Mouse (Mus musculus): Measurements from ENCODE around the gene Mrpl1. TPM values are rescaled to one million over a fixed set of nuclear protein-coding genes. Genes with fewer than 3 reads are reported as not detected.
A peak's percentile ranks its signal among the peaks of the same experiment; 100 is the strongest.

Mrpl1 gene
- polyA plus RNA-seq, 1 experiment from 2014 or later: 17.5 TPM

DNA sequence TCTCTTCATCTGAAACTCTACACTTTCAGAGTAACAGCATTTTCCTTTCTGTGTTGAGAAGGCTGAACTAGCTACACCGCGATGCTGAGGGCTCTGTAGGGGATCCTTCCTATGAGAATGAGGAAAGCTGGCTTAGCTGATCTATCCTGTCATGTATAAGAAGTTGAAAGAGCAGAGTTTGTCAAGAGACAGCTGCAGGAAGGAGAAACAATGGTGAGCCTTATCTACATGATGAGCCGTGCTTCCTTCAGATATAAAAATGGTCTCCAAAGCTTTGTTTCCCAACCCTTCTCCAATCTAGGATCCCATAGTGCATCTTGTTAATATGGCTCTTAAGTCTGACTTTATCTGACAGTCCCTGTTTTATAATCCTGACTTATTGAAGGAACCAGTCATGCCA is 38.9 kb upstream of the Mrpl1 start:
- Histone ChIP-seq H3K36me3 (ENCODE audit: control insufficient read depth, insufficient read depth, low read length) (no peaks in the 10 kb centered on the region), H3K9ac (replicated peaks; ENCODE audit: low read length) (no peak overlapping the region), H3K4me3 (replicated peaks; ENCODE audit: low read depth, low read length) (no peak overlapping the region), H3K4me2 (ENCODE audit: low read length) (no peak overlapping the region), H3K27me3 (ENCODE audit: control insufficient read depth, insufficient read depth, low read length) (no peaks in the 10 kb centered on the region), H3K9me3 (ENCODE audit: control insufficient read depth, low read length) (no peaks in the 10 kb centered on the region), H3K4me1 (ENCODE audit: control insufficient read depth, insufficient read depth, low read length) (no peaks in the 10 kb centered on the region), H3K27ac (replicated peaks; ENCODE audit: low read depth, low read length) (no peak overlapping the region)
- ATAC-seq (ENCODE audit: low FRiP score, low TSS enrichment): no peak
- no peak for DNase-seq
- WGBS: 75% methylated on average over 3 of the region's 3 CpGs

DNA sequence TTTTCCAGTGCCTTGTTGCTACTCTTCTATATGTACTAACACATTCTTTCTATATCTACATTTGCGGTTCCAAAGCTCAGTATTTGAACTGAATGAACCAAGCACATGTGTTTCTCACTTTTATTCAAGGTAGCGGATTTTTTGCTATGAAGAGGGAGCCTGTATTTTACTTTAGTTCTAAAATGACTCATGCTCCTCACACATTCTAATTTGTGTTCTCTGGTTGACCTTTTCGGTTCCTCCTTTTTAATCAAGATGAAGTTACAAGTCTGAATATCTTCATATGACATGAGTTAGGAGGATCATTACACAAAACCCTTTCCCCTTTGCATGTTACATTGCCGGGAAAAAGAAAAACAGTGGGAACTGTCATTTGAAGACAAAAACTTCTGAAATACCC is 37.5 kb upstream of the Mrpl1 start:
- Histone ChIP-seq H3K27ac (replicated peaks; ENCODE audit: low read depth, low read length) (no peak overlapping the region), H3K9me3 (ENCODE audit: control insufficient read depth, low read length) (no peaks in the 10 kb centered on the region), H3K4me2 (ENCODE audit: low read length) (no peak overlapping the region), H3K9ac (replicated peaks; ENCODE audit: low read length) (no peak overlapping the region), H3K27me3 (ENCODE audit: control insufficient read depth, insufficient read depth, low read length) (no peaks in the 10 kb centered on the region), H3K4me1 (ENCODE audit: control insufficient read depth, insufficient read depth, low read length) (no peaks in the 10 kb centered on the region), H3K36me3 (ENCODE audit: control insufficient read depth, insufficient read depth, low read length) (no peaks in the 10 kb centered on the region), H3K4me3 (replicated peaks; ENCODE audit: low read depth, low read length) (no peak overlapping the region)
- ATAC-seq (ENCODE audit: low FRiP score, low TSS enrichment): no peak
- 95% methylated on average over 4 of the region's 4 CpGs for WGBS
- DNase-seq: no peak

DNA sequence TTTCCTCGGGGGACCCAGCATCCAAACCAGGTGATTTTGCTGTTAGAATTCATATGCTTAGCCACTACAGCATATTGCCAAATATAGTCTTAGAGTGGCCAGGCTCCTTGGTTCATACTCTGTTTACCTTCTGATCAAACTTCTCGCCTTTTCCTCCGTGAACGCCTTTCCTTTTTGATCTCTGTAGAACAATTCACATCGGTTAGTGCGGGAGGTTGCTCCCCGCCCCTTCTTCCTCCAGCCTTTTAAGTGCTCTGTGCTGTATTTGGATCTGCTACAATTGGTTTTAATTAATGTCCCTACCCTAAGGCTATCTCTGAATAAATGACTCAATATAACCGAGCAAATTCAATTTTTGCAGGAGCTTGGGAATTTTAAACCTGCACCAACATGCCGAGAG is 33.2 kb upstream of the Mrpl1 start:
- no peaks in the 10 kb centered on the region for H3K4me1 ChIP-seq (ENCODE audit: control insufficient read depth, insufficient read depth, low read length)
- DNase-seq (peak; percentile 13), ATAC-seq (ENCODE audit: low FRiP score, low TSS enrichment) (no peak)
- no peaks in the 10 kb centered on the region for H3K27me3 ChIP-seq (ENCODE audit: control insufficient read depth, insufficient read depth, low read length)
- WGBS: 64% methylated on average over 9 of the region's 9 CpGs
- H3K9ac ChIP-seq (replicated peaks; ENCODE audit: low read length): no peak overlapping the region
- no peaks in the 10 kb centered on the region for H3K36me3 ChIP-seq (ENCODE audit: control insufficient read depth, insufficient read depth, low read length)
- H3K4me2 ChIP-seq (ENCODE audit: low read length): no peak overlapping the region
- H3K4me3 ChIP-seq (replicated peaks; ENCODE audit: low read depth, low read length): no peak overlapping the region
- no peak overlapping the region for H3K27ac ChIP-seq (replicated peaks; ENCODE audit: low read depth, low read length)
- no peaks in the 10 kb centered on the region for H3K9me3 ChIP-seq (ENCODE audit: control insufficient read depth, low read length)

DNA sequence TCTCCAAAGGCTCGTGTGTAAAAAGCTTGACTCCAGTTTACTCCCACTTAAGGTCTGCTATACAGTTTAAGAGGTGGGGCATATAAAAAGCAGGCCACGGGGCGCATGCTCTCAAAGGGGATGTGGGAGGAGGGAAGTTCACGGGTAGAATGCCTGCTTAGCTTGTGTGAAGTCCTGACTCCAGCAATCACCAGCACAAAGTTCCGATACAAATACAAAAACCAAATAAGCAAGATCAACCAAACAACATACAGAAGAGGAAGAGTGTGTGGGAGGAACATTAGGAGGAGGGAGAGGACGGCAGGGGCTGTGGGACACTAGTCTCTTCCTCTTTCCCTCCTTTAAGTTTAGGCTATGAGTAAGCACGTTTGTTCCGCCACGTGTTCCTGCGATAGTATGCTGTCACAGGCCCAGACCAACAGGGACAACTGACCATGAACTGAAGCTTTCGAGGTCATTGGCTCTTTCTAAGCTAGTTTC is 32.4 kb upstream of the Mrpl1 start:
- ATAC-seq (ENCODE audit: low FRiP score, low TSS enrichment): no peak
- H3K4me1 ChIP-seq (ENCODE audit: control insufficient read depth, insufficient read depth, low read length): no peaks in the 10 kb centered on the region
- H3K27ac ChIP-seq (replicated peaks; ENCODE audit: low read depth, low read length): no peak overlapping the region
- no peak overlapping the region for H3K4me2 ChIP-seq (ENCODE audit: low read length)
- 74% methylated on average over 11 of the region's 11 CpGs for WGBS
- H3K4me3 ChIP-seq (replicated peaks; ENCODE audit: low read depth, low read length): no peak overlapping the region
- H3K27me3 ChIP-seq (ENCODE audit: control insufficient read depth, insufficient read depth, low read length): no peaks in the 10 kb centered on the region
- H3K9ac ChIP-seq (replicated peaks; ENCODE audit: low read length): no peak overlapping the region
- DNase-seq: no peak
- no peaks in the 10 kb centered on the region for H3K9me3 ChIP-seq (ENCODE audit: control insufficient read depth, low read length)
- no peaks in the 10 kb centered on the region for H3K36me3 ChIP-seq (ENCODE audit: control insufficient read depth, insufficient read depth, low read length)

DNA sequence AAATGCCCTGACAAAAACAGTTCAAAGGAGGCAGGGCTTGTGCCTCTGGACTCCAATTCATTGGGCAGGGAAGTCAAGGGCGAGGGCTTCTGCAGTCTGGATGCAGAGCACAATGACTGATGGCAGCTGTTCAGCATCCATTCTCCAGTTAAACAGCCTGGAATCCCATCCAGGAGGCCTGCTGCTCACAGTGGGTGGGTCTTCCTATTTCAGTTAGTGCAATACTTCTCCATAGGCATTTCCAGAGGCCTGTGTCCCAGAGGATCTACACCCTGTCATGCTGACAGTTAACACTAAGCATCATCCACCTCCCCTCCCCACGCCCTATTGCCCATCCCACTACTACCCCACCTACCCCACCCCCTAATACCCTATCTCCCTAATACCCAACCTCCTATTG is 26.1 kb upstream of the Mrpl1 start:
- no peak overlapping the region for H3K4me3 ChIP-seq (replicated peaks; ENCODE audit: low read depth, low read length)
- H3K27ac ChIP-seq (replicated peaks; ENCODE audit: low read depth, low read length): no peak overlapping the region
- H3K36me3 ChIP-seq (ENCODE audit: control insufficient read depth, insufficient read depth, low read length): no peaks in the 10 kb centered on the region
- WGBS: 67% methylated on average over 2 of the region's 2 CpGs
- no peaks in the 10 kb centered on the region for H3K4me1 ChIP-seq (ENCODE audit: control insufficient read depth, insufficient read depth, low read length)
- no peaks in the 10 kb centered on the region for H3K27me3 ChIP-seq (ENCODE audit: control insufficient read depth, insufficient read depth, low read length)
- no peak for DNase-seq
- ATAC-seq (ENCODE audit: low FRiP score, low TSS enrichment): no peak
- no peaks in the 10 kb centered on the region for H3K9me3 ChIP-seq (ENCODE audit: control insufficient read depth, low read length)
- no peak overlapping the region for H3K9ac ChIP-seq (replicated peaks; ENCODE audit: low read length)
- no peak overlapping the region for H3K4me2 ChIP-seq (ENCODE audit: low read length)

DNA sequence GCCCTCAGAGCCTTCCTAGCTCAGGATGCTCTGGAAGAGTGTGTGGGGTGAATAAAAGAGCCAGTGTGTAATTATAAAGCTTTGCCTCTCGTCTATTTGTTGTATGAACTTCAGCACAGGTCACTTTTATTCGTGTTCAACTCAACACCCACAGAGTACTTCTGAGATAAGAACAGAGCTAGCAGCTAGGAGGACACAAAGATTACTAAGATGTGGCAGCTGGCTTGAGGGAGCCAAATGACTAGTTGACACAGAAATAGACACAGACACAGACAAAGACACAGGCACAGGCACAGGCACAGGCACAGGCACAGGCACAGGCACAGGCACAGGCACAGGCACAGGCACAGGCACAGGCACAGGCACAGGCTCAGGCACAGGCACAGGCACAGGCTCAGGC is 25.3 kb upstream of the Mrpl1 start:
- Histone ChIP-seq H3K4me1 (ENCODE audit: control insufficient read depth, insufficient read depth, low read length) (no peaks in the 10 kb centered on the region), H3K27ac (replicated peaks; ENCODE audit: low read depth, low read length) (no peak overlapping the region), H3K4me3 (replicated peaks; ENCODE audit: low read depth, low read length) (no peak overlapping the region), H3K9me3 (ENCODE audit: control insufficient read depth, low read length) (no peaks in the 10 kb centered on the region), H3K36me3 (ENCODE audit: control insufficient read depth, insufficient read depth, low read length) (no peaks in the 10 kb centered on the region), H3K9ac (replicated peaks; ENCODE audit: low read length) (no peak overlapping the region), H3K27me3 (ENCODE audit: control insufficient read depth, insufficient read depth, low read length) (no peaks in the 10 kb centered on the region), H3K4me2 (ENCODE audit: low read length) (no peak overlapping the region)
- ATAC-seq (ENCODE audit: low FRiP score, low TSS enrichment): no peak
- DNase-seq: no peak
- 77% methylated on average over 2 of the region's 2 CpGs for WGBS

DNA sequence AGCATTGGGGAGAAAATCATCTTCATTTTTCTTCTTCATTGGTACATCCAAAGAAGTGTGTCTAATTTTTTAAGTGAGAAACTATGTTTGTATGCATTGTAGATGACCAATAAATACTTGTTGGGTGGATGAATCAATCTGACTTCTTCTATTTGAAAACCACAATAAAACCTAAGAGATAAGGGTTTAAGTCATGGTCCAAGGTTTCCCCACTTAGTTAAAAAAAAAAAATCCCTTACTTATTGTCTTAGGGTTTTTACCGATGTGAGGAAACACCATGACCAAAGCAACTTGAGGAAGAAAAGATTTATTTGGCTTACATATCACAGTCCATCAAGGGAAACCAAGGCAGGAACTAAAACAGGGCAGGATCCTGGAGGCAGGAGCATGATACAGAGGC is 19.5 kb upstream of the Mrpl1 start:
- WGBS: 96% methylated on average over 1 of the region's 1 CpGs
- no peak for ATAC-seq (ENCODE audit: low FRiP score, low TSS enrichment)
- Histone ChIP-seq H3K4me2 (ENCODE audit: low read length) (no peak overlapping the region), H3K4me1 (ENCODE audit: control insufficient read depth, insufficient read depth, low read length) (no peaks in the 10 kb centered on the region), H3K9me3 (ENCODE audit: control insufficient read depth, low read length) (no peaks in the 10 kb centered on the region), H3K27me3 (ENCODE audit: control insufficient read depth, insufficient read depth, low read length) (no peaks in the 10 kb centered on the region), H3K36me3 (ENCODE audit: control insufficient read depth, insufficient read depth, low read length) (no peaks in the 10 kb centered on the region), H3K4me3 (replicated peaks; ENCODE audit: low read depth, low read length) (no peak overlapping the region), H3K27ac (replicated peaks; ENCODE audit: low read depth, low read length) (no peak overlapping the region), H3K9ac (replicated peaks; ENCODE audit: low read length) (no peak overlapping the region)
- no peak for DNase-seq

DNA sequence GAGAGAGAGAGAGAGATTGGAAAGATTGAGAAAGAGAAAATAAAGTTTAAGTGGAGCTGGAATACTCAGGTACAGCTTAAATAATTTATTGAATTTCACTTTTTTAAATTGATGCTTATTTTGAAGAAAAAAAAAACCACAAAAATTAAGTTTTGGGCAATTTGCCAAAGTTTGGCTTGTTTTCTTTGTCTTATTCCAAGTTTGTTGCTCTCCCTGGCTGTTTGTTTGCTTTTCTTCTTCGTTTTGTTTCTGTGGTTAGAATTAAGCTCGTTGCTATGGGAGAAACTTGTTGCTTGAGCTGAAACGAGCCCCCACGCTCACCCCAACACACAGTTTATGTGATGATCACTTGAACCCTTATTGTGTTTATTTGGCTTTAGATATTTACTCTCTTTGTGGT is 18.0 kb upstream of the Mrpl1 start:
- DNase-seq: no peak
- no peak overlapping the region for H3K9ac ChIP-seq (replicated peaks; ENCODE audit: low read length)
- no peak overlapping the region for H3K4me2 ChIP-seq (ENCODE audit: low read length)
- no peak overlapping the region for H3K27ac ChIP-seq (replicated peaks; ENCODE audit: low read depth, low read length)
- H3K9me3 ChIP-seq (ENCODE audit: control insufficient read depth, low read length): no peaks in the 10 kb centered on the region
- ATAC-seq (ENCODE audit: low FRiP score, low TSS enrichment): no peak
- H3K4me1 ChIP-seq (ENCODE audit: control insufficient read depth, insufficient read depth, low read length): no peaks in the 10 kb centered on the region
- H3K36me3 ChIP-seq (ENCODE audit: control insufficient read depth, insufficient read depth, low read length): no peaks in the 10 kb centered on the region
- H3K4me3 ChIP-seq (replicated peaks; ENCODE audit: low read depth, low read length): no peak overlapping the region
- H3K27me3 ChIP-seq (ENCODE audit: control insufficient read depth, insufficient read depth, low read length): no peaks in the 10 kb centered on the region
- 65% methylated on average over 4 of the region's 4 CpGs for WGBS

DNA sequence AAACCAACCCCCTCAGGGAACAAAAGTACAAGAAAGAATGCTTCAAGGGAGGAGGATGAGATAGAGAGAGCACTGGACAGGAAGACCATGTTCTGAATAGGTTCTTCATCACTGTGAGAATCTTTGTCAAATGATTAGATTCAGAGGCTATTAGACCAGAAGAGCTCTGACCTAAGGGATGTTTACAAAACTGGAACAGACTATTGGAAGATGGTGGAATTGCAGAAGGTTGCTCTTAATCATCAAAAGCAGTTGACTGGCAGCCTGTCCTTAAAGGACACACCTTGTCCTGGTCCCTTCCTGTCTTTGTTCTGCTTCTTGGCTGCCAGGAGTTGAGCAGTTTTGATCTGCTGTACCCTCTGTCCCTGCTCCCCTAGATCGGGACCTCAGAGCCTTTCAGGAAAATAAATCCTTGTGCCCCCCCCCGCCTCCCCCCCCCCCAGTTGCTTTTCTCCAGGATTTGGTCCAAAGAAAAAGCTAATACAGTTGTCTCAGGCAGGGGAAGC is 12.7 kb upstream of the Mrpl1 start:
- Histone ChIP-seq H3K27ac (replicated peaks; ENCODE audit: low read depth, low read length) (no peak overlapping the region), H3K36me3 (ENCODE audit: control insufficient read depth, insufficient read depth, low read length) (no peaks in the 10 kb centered on the region), H3K9ac (replicated peaks; ENCODE audit: low read length) (no peak overlapping the region), H3K4me3 (replicated peaks; ENCODE audit: low read depth, low read length) (no peak overlapping the region), H3K9me3 (ENCODE audit: control insufficient read depth, low read length) (no peaks in the 10 kb centered on the region), H3K4me1 (ENCODE audit: control insufficient read depth, insufficient read depth, low read length) (no peaks in the 10 kb centered on the region), H3K4me2 (ENCODE audit: low read length) (no peak overlapping the region), H3K27me3 (ENCODE audit: control insufficient read depth, insufficient read depth, low read length) (no peaks in the 10 kb centered on the region)
- ATAC-seq (ENCODE audit: low FRiP score, low TSS enrichment) (no peak), DNase-seq (no peak)
- WGBS: 46% methylated on average over 2 of the region's 2 CpGs

All from midbrain, embryonic 14.5 days (tissue).